Mouse (Mus musculus): ENCODE data around the gene Clec1b.

Gene Clec1b

DNA sequence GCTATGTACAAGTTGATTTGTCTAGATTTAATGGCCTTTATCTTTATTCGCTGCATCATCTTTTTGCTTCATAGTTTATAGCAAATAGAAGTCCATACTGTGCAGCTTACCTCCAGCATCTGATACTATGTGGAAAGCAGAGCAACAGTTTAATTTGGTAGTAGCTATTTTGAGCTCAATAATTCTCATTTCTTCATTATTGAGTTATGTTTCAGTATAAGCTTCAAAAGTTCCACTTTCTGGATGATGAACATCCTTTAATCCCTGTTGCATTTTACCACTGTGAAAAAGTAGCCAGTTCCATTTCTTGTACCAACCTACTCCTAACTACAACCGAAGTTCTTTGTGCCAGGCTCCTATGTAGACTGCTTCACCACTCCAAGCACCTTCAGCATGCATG, 11.5 kb downstream of the Clec1b start, which contains the start of gene Clec9a:
Gene Clec9a (plus strand): TSS at position 301 of the 400 bp plus-strand sequence.
- no peak for DNase-seq (ENCODE audit: low spot score in 2 of 2)

DNA sequence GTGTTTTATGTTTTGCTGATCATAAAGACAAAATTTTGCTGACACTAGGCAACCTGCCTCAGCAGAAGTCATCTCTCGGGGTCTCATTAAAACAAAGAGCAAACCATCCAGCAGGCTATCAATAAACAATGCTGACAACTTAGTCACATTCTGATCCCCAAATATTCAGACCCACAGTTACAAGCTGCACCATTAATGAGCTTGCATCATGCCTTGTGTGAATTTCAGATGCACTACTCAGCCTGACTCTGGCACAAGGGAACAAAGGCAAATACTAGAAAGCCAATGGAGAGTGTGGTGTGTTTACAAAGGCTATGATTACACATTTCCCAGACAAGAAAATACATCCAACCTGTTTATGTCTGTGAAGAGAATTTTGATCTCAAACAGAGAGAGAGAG, 17.1 kb downstream of the Clec1b start:
- DNase-seq (ENCODE audit: low spot score in 2 of 2), result no peak

DNA sequence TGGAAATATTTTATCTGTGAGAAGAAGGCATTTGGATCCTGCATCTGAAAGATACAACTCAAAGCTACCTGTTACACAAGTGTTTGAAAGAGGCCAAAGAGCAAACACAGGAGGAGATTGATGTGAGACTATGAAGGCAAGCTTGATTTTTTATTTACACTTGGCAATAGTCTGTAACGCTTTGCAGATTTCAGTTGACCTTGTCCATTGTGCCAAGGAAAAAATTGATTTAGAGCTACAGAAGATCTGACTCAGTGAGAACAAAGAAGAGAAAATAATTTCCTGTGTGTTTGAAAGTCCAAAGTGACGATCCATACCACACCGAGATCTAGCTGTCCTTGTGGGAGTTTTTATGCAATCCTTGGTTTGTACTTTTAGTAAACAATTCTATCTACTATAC, 25.2 kb downstream of the Clec1b start:
- no peak for DNase-seq (ENCODE audit: low spot score in 2 of 2)

DNA sequence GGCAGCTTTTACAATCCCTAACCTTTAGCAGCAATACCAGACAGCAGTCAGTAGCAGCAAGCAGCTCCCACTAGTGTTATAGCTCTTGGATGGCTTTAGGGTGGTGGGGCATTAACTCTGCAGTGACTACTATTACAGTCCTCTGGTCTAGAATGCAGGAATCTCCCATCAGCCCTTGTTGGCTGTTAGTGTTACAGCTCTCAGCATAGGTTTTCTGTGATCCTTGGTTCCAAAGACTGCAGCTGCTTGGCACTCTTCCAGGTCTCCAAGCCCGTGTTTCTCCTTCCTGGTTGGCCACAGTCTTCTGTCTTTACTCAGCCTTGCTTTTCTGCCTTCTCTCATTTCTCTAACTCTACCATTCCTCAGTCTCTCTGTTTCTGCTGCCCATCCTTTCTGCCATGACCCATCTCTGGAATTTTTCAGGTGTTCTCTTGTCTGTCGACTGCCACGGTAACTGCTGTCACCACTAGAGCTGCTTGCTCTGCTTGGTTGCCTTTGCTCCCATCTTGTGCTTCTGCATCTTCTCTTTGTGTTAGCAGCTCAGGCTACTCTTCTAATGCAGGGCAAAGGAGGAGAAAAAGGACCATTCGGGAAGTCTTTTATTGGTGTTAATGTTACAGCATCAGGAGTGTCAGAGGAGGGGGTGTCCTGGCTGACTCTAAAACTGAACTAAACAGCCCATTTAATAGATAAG, 26.1 kb downstream of the Clec1b start:
- DNase-seq (ENCODE audit: low spot score in 2 of 2), result no peak

DNA sequence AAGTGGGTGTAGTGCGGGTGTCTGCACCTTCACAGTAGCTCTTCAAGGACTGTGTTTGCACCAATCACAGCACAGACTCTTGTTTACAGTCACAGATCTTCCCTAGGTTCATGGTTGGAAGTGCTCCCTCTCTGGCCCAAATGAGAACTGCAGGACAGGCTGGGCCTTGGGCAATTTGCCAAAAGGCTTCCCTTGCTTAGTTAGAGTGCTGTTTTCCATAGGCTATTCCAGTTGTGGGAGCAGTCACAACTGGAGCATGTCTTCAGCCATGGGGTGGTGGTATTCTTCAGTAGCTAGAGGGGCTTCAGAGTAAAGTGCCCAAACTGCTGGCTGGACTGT, 26.6 kb downstream of the Clec1b start:
- DNase-seq (ENCODE audit: low spot score in 2 of 2), result peak; percentile 40 to 54

DNA sequence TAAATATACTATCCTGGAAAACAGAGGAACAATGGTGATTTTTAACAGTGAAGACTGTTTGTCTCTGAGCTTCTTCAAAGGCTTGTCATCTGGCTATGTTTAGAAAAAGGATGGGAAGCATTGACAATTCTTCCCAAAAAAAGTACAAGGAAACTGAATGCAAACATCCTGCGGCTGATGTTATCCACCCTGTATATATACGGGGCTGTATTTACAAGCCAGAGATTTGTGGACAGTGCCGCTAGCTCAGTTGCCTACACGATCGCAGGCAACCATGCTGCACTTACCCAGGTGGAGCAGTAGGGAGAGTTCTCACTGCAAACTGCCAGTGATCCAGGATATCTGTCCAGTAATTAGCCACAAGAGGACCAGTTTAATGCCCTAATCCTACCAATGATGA, 28.1 kb downstream of the Clec1b start:
- no peak for DNase-seq (ENCODE audit: low spot score in 2 of 2)

DNA sequence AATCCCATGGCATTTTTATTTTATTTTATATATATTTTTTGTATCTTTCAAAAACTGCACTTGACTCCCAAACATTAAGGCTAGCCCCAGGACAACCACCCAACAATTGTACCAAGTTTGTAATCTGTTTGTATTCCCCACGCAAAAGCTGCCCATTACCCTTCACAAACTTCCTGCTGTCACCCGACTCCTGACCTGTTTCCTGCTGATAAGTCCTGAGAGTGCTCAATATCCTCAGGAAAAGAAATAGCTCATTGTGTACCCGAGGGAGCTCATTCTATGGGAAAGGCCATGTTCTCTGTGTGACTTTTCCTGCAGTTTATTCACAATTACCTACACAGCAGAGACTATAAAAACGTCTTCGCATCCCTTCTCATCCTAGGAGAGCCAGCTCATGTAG, 28.7 kb downstream of the Clec1b start:
- DNase-seq (ENCODE audit: low spot score in 2 of 2), result no peak

DNA sequence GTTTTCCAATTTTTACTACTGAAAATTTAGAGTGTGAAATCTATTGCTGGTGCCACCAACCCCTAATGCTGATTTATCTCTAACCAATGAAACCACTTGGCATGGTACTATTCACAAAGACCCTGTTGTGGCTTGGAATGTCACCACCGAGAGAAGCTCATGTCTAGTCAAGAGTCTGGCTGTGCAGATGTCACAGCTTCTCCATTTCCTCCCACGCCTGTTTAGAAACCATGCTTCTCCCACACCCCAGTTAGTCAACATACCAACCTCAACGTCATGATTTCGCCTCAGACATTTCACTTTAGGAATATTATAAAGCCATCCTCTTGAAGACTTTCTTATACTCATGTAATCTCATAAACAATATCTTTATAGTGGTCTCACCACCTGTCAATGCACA, 30.2 kb downstream of the Clec1b start:
- DNase-seq (ENCODE audit: low spot score in 2 of 2), result no peak

DNA sequence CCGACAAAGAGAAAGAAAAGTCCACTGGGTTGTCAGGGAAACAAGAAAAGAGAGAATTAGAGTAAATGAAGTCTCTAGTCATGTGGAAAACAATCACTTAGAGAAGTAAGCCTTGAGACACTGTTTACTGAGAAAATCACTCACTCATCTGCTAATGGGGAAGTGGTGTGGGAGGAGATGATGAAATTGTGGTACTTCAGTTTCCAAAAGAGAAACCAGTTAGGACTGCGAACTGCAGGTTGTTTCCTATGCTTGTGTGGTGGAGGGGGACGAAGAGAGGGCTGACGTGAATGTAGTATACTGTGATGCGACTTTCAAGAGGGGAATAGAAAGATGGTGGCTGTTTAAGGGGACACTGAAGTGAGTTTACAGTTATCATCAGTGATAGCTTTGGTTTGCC, 37.1 kb downstream of the Clec1b start:
- no peak for DNase-seq (ENCODE audit: low spot score in 2 of 2)

DNA sequence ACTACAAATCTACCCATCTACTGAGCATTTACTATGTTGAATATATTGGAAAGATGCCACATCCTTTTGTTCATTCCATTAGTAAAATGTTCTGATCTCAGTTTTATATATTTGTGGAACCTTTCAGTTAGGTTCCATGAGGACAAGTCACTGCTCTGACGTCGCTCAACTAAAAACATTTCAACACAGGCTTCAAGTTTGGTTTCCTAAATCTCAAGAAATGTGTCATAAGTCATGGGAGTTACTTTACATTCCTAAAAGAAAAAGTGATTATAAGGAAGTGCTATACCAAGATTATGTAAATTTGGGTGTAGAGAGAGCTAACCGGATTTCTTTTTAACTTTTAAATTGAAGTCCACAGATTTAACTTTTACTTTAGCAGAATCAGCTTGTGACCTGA, 38.9 kb downstream of the Clec1b start:
- DNase-seq (ENCODE audit: low spot score in 2 of 2), result no peak

DNA sequence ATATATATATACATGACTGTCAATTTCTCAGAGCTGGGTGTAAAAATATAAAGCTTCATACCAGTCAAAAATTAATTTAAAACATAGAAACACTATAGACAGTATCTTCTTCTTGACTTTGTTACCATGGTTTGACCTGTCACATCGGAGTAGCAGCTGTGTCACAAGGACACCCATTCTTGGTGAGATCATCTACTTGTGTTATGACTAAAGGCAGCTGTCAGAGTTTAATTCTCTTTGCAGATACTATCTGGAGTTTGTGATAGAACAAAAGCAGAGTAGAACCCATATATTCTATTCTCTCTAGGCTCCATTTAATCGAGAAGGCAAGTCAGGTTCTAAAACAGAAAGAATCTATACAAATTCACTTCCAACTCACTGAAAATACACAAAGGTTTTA, 40.9 kb downstream of the Clec1b start:
- no peak for DNase-seq (ENCODE audit: low spot score in 2 of 2)

DNA sequence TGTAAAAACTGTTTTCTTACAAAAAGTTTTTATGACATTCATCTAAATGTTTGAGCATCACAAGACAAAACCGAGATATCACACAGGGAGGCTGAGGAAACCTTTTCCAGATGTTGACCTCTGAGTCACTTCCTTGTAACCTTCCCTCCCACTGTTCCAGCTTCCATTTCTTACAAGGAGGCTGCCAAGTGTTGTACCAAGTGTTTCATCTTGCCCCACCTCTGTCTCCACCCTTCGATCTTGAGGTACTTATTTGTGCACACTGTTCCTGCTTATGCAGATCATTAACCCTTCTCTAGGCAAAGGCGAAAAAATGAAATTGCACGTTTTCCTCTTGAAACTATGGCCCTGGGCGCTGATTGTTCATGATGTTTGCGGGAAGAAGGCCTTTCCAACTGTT, 52.6 kb downstream of the Clec1b start:
- DNase-seq (ENCODE audit: low spot score in 2 of 2), result no peak

DNA sequence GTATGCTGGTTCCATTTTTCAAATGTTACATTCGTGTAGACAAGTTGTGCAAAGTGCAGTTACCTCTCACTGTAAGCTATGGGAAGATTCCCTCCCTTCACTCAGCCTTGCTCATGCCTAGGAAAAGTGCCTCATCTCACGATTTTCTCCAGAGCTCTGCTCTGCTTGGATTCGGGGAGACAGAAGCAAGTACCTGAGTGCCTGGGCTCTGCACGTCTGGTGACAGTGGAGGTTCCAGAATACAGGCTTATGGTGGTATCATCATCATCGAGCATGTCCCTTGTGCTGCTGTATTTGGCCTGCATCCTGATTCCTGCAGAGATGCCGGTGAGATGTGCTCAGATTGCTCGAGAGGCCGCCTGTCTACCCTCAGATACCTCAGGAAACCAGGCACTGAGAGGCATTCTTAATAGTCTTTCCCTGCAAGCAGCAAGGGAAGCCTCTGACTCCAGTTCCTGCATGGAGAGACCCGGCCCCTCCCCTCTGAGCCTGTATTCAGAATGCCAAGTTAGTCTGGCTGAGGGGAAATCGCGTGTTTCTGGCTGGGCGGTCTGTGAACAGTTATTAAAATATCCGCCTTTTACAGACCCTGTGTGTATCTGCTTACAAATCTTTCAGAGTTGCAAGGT, 54.4 kb downstream of the Clec1b start, which contains the start of gene Clec1a:
Gene Clec1a (minus strand): TSS at position 590 of the 629 bp plus-strand sequence.
- peak in 1 of 2 experiments; percentile 6 for DNase-seq (ENCODE audit: low spot score in 2 of 2)
